Mouse (Mus musculus) heart, embryonic 16.5 days (tissue): ENCODE results near the gene Rfng. TPM values are rescaled to one million over a fixed set of nuclear protein-coding genes. Genes with fewer than 3 reads are reported as not detected.
A peak's percentile ranks its signal among the peaks of the same experiment; 100 is the strongest.
"Not testable (repeated sequence)": the region's sequence is repeated elsewhere in the genome, so short reads cannot be mapped to it uniquely, and the experiment has no call there.

Source experiments
- ATAC-seq: fragments of 200-750 bp; cut with Nextera tagmentation; replicated peaks from 2 replicates; pipeline ENCODE4 v1.8.0; 2017; ENCODE audit warnings: moderate number of reproducible peaks; ENCODE audit not compliant: insufficient read depth, low FRiP score; ENCODE audit errors: extremely low read depth
- H3K27ac ChIP-seq: fragments of 300-500 bp; sonication (generic); 2 replicates; pipeline ENCODE4 v1.5.1; 2014; ENCODE audit warnings: mild to moderate bottlenecking, low read length, control low read depth, moderate library complexity
- H3K27me3 ChIP-seq: fragments of 300-500 bp; sonication (generic); 2 replicates; pipeline ENCODE4 v1.6.1; 2014; ENCODE audit warnings: low read length, mixed read lengths; ENCODE audit not compliant: control insufficient read depth, insufficient read depth
- H3K36me3 ChIP-seq: fragments of 300-500 bp; sonication (generic); 2 replicates; pipeline ENCODE4 v1.6.1; 2014; ENCODE audit not compliant: control insufficient read depth, insufficient read depth
- H3K4me1 ChIP-seq: fragments of 300-500 bp; sonication (generic); 2 replicates; pipeline ENCODE4 v1.6.1; 2014; ENCODE audit warnings: low read length, mixed read lengths; ENCODE audit not compliant: control insufficient read depth, insufficient read depth
- H3K4me2 ChIP-seq: fragments of 300-500 bp; sonication (generic); 2 replicates; pipeline ENCODE4 v1.6.1; 2014; ENCODE audit warnings: low read depth, mild to moderate bottlenecking, control low read depth, low read length
- H3K4me3 ChIP-seq: fragments of 300-500 bp; sonication (generic); 2 replicates; pipeline ENCODE4 v1.5.1; 2014; ENCODE audit warnings: mild to moderate bottlenecking, control low read depth, low read length
- H3K9ac ChIP-seq: fragments of 300-500 bp; sonication (generic); 2 replicates; pipeline ENCODE4 v1.6.1; 2014; ENCODE audit warnings: low read length, control low read depth
- H3K9me3 ChIP-seq: fragments of 300-500 bp; sonication (generic); replicated peaks from 2 replicates; pipeline ENCODE4 v1.6.1; 2016; ENCODE audit warnings: low read length; ENCODE audit not compliant: control insufficient read depth
- WGBS: fragments of 180-500 bp; shearing (Covaris S2); extraction: QIAGEN DNeasy Blood & Tissue Kit; methylation state at CpG from one replicate; pipeline ENCODE4 v1.1.7; 2014; 5-methylcytosine and 5-hydroxymethylcytosine counted together
- polyA plus RNA-seq: library from polyadenylated mRNA; unstranded; fragments of >200 nt; fragmentation: Nextera tagmentation; extraction: Ambion mirVana; gene quantifications from 2 replicates; pipeline ENCODE4 v1.2.1, GENCODE M21; 2015

The Rfng gene
- polyA plus RNA-seq, 1 experiment from 2014 or later = 28.4 TPM

- ATAC-seq = peak; percentile 19; the same call in 1 of the 2 replicates
Observed at GRCm38 (mm10) chr11:120783426-120784063, 462 bp downstream of the Rfng start.

DNA sequence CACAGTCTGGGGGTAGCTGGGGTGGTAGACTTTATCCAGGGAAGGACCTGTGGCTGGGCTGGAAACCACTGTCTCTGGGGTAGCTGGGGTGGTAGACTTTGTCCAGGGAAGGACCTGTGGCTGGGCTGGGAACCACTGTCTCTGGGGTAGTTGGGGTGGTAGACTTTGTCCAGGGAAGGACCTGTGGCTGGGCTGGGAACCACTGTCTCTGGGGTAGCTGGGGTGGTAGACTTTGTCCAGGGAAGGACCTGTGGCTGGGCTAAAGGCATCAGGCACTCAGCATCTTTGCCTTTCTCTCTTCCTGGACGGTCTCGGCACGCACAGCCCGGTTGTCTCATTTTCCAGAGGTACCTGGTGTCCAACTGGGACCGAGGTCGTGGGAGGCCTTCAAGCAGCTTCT lies 2.6 kb downstream of the Rfng start:
- 95% methylated on average over 6 of the region's 6 CpGs for WGBS
- not testable (repeated sequence) for H3K9ac ChIP-seq, H3K4me3 ChIP-seq, ATAC-seq, H3K27me3 ChIP-seq, H3K27ac ChIP-seq, H3K9me3 ChIP-seq, H3K36me3 ChIP-seq, H3K4me2 ChIP-seq
- peaks cover 13% of the 10 kb centered on the region for H3K4me1 ChIP-seq

More at GRCm38 (mm10) chr11:120783426-120784063, 462 bp downstream of the Rfng start:
- WGBS = 1% methylated on average over 41 of the region's 42 CpGs
- H3K27ac ChIP-seq = peak overlapping the region; percentile 66
- peak overlapping the region; percentile 97 for H3K9ac ChIP-seq
- H3K27me3 ChIP-seq = no peaks in the 10 kb centered on the region
- peak overlapping the region; percentile 99 for H3K4me2 ChIP-seq
- H3K4me3 ChIP-seq = peak overlapping the region; percentile 97
- H3K4me1 ChIP-seq = peaks cover 12% of the 10 kb centered on the region
- no peaks in the 10 kb centered on the region for H3K9me3 ChIP-seq
- peaks cover 10% of the 10 kb centered on the region; the same call in 1 of the 2 replicates for H3K36me3 ChIP-seq

DNA sequence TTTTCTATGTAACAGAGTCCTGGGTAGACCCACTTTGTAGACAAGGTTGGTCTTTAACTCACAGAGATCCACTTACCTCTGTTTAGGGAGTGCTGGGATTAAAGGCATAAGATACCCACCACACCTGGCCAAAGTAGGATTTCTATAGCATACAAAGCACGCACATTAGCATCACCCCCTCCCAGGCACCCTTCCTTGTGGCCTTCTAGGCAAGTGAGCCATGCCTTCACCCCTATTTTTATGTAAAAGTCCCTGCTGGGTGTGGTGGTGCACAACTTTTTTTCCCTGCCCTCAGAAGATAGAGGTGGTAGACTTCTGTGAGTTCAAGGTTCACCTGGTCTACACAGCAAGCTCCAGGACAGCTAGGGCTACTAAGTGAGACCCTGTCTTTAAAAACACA lies 4.1 kb downstream of the Rfng start:
- 96% methylated on average over 1 of the region's 1 CpGs for WGBS
- H3K27ac ChIP-seq = no peak overlapping the region
- H3K4me2 ChIP-seq = no peak overlapping the region
- no peak overlapping the region for H3K9ac ChIP-seq
- no peaks in the 10 kb centered on the region for H3K9me3 ChIP-seq
- H3K4me3 ChIP-seq = no peak overlapping the region
- H3K36me3 ChIP-seq = no peaks in the 10 kb centered on the region
- H3K4me1 ChIP-seq = peaks cover 9% of the 10 kb centered on the region
- no peaks in the 10 kb centered on the region for H3K27me3 ChIP-seq
- no peak for ATAC-seq

- no peak for ATAC-seq
- Histone ChIP-seq H3K4me3 (no peak overlapping the region), H3K9ac (no peak overlapping the region), H3K27ac (no peak overlapping the region), H3K9me3 (no peaks in the 10 kb centered on the region), H3K36me3 (no peaks in the 10 kb centered on the region), H3K4me1 (peaks cover 3% of the 10 kb centered on the region; the same call in 1 of the 2 replicates), H3K27me3 (no peaks in the 10 kb centered on the region), H3K4me2 (no peak overlapping the region)
- WGBS = 28% methylated on average over 6 of the region's 6 CpGs
Observed at GRCm38 (mm10) chr11:120777123-120777522, 6.9 kb downstream of the Rfng start.

- H3K4me3 ChIP-seq = no peak overlapping the region
- H3K9ac ChIP-seq = no peak overlapping the region
- no peak overlapping the region for H3K27ac ChIP-seq
- H3K27me3 ChIP-seq = no peaks in the 10 kb centered on the region
- H3K4me2 ChIP-seq = no peak overlapping the region
- 24% methylated on average over 15 of the region's 15 CpGs for WGBS
- peaks cover 3% of the 10 kb centered on the region; the same call in 1 of the 2 replicates for H3K4me1 ChIP-seq
- H3K9me3 ChIP-seq = no peaks in the 10 kb centered on the region
- ATAC-seq = peak; percentile 89
- no peaks in the 10 kb centered on the region for H3K36me3 ChIP-seq
Observed at GRCm38 (mm10) chr11:120775774-120776469, 8.1 kb downstream of the Rfng start.

DNA sequence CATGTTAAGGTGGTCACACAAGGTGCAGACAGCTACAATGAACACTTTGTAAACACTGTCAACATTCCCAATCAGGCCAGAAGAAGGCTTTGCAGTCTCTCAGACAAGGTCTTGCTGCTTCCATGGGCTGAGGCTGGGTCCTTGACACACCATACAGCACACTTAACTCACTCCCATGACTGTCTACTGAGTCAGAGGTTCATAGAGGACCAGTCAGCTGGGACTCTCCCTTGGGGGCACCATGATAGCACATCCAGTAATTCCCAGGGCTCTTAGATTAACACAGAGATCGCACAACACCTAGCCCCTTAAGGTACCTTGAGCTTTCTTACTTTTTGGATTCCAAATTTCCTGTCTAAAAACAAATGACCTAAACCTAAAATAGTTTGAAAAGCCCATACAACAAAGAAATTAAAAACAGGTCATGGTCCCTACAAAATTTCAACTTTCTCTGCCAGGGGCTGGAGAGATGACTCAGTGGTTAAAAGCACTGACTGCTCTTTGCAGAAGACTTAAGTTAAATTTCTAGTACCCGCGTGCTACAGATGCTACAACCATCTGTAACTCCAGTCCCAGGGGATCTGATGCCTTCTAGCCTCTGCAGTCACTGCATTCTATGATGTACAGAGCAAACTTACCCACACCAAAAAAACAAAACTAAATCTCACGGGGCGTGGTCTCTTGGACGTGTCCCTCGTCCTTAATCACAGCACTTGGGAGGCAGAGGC lies 10.4 kb downstream of the Rfng start:
- H3K36me3 ChIP-seq = no peaks in the 10 kb centered on the region
- no peak overlapping the region for H3K9ac ChIP-seq
- H3K9me3 ChIP-seq = no peaks in the 10 kb centered on the region
- H3K4me3 ChIP-seq = no peak overlapping the region
- H3K27me3 ChIP-seq = no peaks in the 10 kb centered on the region
- 76% methylated on average over 7 of the region's 7 CpGs for WGBS
- no peak overlapping the region for H3K4me2 ChIP-seq
- H3K4me1 ChIP-seq = peaks cover 3% of the 10 kb centered on the region; the same call in 1 of the 2 replicates
- no peak for ATAC-seq
- H3K27ac ChIP-seq = no peak overlapping the region

GRCm38 (mm10) chr11:120772749-120773148 lies 11.3 kb downstream of the Rfng start:
- Histone ChIP-seq H3K27ac (no peak overlapping the region), H3K4me2 (no peak overlapping the region), H3K4me3 (no peak overlapping the region), H3K9ac (no peak overlapping the region), H3K9me3 (no peaks in the 10 kb centered on the region), H3K36me3 (no peaks in the 10 kb centered on the region), H3K27me3 (no peaks in the 10 kb centered on the region), H3K4me1 (peaks cover 3% of the 10 kb centered on the region; the same call in 1 of the 2 replicates)
- no peak for ATAC-seq
- WGBS = 75% methylated on average over 3 of the region's 3 CpGs

- 74% methylated on average over 1 of the region's 1 CpGs for WGBS
- ATAC-seq = no peak
Observed at GRCm38 (mm10) chr11:120768206-120768605, 15.8 kb downstream of the Rfng start.

DNA sequence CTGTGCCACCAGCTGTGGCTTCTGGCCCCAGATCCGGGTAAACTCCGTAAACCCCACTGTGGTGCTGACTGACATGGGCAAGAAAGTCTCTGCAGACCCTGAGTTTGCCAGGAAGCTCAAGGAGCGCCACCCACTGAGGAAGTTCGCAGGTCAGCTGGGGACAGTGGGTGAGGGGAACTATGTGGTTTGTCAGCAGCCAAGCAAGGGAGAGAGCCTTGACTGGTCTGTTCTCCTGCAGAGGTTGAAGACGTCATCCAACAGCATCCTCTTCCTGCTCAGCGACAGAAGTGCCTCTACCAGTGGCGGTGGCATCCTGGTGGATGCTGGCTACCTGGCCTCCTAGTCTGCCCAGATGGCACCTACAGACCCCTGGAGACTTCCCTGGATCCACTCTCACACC lies 17.0 kb downstream of the Rfng start:
- not testable (repeated sequence) for H3K27me3 ChIP-seq, H3K4me1 ChIP-seq, H3K9me3 ChIP-seq, H3K4me2 ChIP-seq, H3K36me3 ChIP-seq, H3K4me3 ChIP-seq, ATAC-seq, H3K9ac ChIP-seq, H3K27ac ChIP-seq
- 40% methylated on average over 3 of the region's 7 CpGs for WGBS

More at GRCm38 (mm10) chr11:120768206-120768605, 15.8 kb downstream of the Rfng start:
- Histone ChIP-seq H3K27ac (no peak overlapping the region), H3K4me2 (no peak overlapping the region), H3K9me3 (no peaks in the 10 kb centered on the region), H3K4me3 (no peak overlapping the region), H3K36me3 (no peaks in the 10 kb centered on the region), H3K27me3 (0 out of 2 replicates have a peak, but pooled peaks cover 5% of the 10 kb centered on the region), H3K4me1 (no peaks in the 10 kb centered on the region), H3K9ac (no peak overlapping the region)
